Mouse (Mus musculus): ENCODE measurements around the gene Srf. TPM values are rescaled to one million over a fixed set of nuclear protein-coding genes. Genes with fewer than 3 reads are reported as not detected.

Gene Srf
- total RNA-seq, 4 experiments from 2014 or later = 57.3 to 61.0 (median 60.6) TPM

GRCm38 (mm10) chr17:46520385-46520979 is 35.5 kb downstream of the Srf start:
- DNase-seq (ENCODE audit: low spot score in 2 of 2) = no peak

DNA sequence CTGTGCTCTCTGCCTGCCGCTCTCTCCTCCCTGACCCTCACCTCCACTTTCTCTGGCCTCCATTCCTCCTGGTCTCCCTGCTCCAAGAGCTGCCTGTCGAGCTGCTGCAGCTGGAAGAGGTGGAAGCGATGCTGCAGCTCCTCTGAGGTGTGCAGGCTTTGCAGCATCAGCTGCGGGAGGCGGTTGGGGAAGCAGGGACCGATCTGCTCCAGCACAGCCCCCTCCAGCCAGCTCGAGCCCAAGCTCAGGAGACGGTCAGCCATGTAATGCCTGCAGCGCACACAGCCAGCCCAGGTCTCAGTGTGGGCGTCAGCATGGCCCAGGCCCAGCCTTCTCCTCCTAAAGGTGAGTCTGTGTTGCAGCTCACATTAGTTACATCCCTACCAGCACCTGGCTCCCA is 36.0 kb downstream of the Srf start:
- no peak for DNase-seq (ENCODE audit: low spot score in 2 of 2)

GRCm38 (mm10) chr17:46513329-46513728 is 42.6 kb downstream of the Srf start:
- no peak for DNase-seq (ENCODE audit: low spot score in 2 of 2)

DNA sequence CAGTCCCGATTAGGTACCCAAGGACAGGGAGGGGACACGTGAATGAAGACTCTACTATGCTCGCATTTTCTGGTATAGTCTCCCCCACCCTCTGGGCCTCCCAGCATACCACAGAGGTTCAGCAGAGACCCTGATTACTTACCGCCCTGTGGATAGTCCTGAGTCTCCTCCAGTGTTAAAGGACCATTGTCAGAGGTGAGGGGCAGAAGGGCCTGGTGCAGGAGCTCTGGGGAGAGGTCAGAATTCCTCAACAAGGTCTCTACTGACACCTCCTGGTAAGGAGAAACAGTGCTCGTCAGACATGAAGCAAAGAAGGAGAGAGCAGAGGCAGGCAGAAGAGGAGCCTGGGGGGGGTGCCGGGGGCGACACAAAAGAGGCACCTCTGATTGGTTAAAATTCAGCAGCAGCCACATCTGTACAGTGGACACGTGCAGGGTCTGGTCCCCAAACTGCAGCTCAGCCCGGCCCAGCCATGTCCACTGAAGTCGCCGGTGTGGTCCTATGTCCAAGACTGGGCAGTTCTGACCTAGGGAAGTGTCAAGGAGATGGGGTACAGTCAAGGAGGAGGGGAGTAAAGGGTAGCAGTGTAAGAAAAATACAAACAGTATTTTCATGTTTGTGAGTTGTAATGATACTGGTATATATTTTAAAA is 44.8 kb downstream of the Srf start:
- no peak for DNase-seq (ENCODE audit: low spot score in 2 of 2)

- DNase-seq (ENCODE audit: low spot score in 2 of 2) = no peak
Measured at GRCm38 (mm10) chr17:46505617-46506016, 50.4 kb downstream of the Srf start.

DNA sequence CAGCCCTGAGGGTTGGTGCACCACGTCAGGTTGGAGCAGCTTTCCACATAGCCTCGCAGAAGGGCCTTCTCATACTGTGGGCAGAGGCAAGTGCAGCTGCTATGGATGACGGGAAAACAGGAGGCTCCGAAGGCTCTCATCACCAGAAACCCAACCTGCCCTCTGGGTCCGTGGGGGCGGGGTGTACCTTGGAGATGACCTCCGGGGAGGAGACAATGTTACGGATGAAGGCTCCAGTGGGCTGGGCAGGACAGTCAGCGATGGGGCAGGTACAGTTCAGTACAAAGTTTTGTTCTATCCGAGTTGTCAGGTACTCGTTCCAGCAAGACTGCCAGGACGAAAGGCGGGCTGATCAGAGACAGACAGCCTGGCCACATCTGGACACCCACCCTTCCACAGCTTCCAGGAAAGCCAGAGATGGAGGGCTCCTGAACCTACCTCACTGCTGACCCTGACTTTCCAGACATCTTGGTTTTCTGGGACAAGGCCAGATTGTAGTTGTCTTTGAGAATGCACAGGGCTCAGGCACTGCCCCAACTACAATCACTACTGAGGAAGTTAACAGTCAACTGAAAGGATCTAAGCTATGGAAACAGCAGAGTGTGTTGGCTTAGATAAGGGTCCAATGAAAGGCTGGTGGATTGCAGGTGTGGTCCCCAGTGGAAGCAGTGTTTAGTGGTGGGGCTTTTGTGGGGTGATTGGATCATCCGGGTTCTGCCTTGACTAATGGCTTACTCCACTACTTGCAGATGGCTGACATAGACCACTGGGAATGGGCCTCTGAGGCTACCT is 51.9 kb downstream of the Srf start:
- DNase-seq (ENCODE audit: low spot score in 2 of 2) = no peak

- no peak for DNase-seq (ENCODE audit: low spot score in 2 of 2)
Measured at GRCm38 (mm10) chr17:46502775-46503174, 53.2 kb downstream of the Srf start.

Small RNA genes within 50 kb of the gene (microRNA-seq; reads per million reads assigned to microRNA genes)
- gene Mir6976 = 0.66 to 5.0 reads per million in 2 experiments

Other genes starting within 250 kb of the Srf start
- gene Abcc10, start 227.8 kb downstream of the Srf start, total RNA-seq (2022) = 10 to 100 TPM in 2 of 4 experiments, 1 to 10 TPM in 2; 8.8 to 12.0 (median 10.4) TPM
- 10 to 100 TPM; 56.7 to 67.4 (median 63.1) TPM for gene Zfp318, start 172.4 kb downstream of the Srf start, total RNA-seq (2022)
- 1 to 10 TPM; 2.0 to 3.0 (median 2.5) TPM for gene Crip3, start 127.2 kb downstream of the Srf start, total RNA-seq (2022)
- gene Slc22a7, start 117.7 kb downstream of the Srf start, total RNA-seq (2022) = under 1 TPM; 0.53 to 0.78 (median 0.66) TPM
- gene Ttbk1, start 68.5 kb downstream of the Srf start, total RNA-seq (2022) = 100 to 1,000 TPM; 110 to 125 (median 119) TPM
- gene Dnph1, start 59.5 kb downstream of the Srf start, total RNA-seq (2022) = 1 to 10 TPM; 3.0 to 5.4 (median 4.8) TPM
- 10 to 100 TPM; 62.1 to 68.2 (median 66.4) TPM for gene Cul9, start 9.8 kb downstream of the Srf start, total RNA-seq (2022)
- 10 to 100 TPM; 11.2 to 12.9 (median 11.8) TPM for gene Ptk7, start 73.3 kb upstream of the Srf start, total RNA-seq (2022)
- 10 to 100 TPM; 20.8 to 23.4 (median 22.5) TPM for gene Klc4, start 89.8 kb upstream of the Srf start, total RNA-seq (2022)
- 10 to 100 TPM; 54.2 to 66.0 (median 59.1) TPM for gene Mrpl2, start 90.1 kb upstream of the Srf start, total RNA-seq (2022)
- 10 to 100 TPM; 28.0 to 33.6 (median 32.5) TPM for gene Cul7, start 94.2 kb upstream of the Srf start, total RNA-seq (2022)
- gene Rrp36, start 118.2 kb upstream of the Srf start, total RNA-seq (2022) = 10 to 100 TPM; 16.6 to 19.3 (median 17.9) TPM
- 100 to 1,000 TPM; 108 to 117 (median 113) TPM for gene Mea1, start 122.6 kb upstream of the Srf start, total RNA-seq (2022)
- 100 to 1,000 TPM; 175 to 193 (median 189) TPM for gene Klhdc3, start 124.7 kb upstream of the Srf start, total RNA-seq (2022)
- gene Ppp2r5d, start 148.9 kb upstream of the Srf start, total RNA-seq (2022) = 10 to 100 TPM; 90.0 to 95.9 (median 92.0) TPM
- gene Pex6, start 155.3 kb upstream of the Srf start, total RNA-seq (2022) = 10 to 100 TPM; 43.0 to 46.5 (median 45.4) TPM
- under 1 TPM in 3 of 4 experiments, not detected in 1; 0.43 to 0.74 (median 0.63) TPM for gene Gnmt, start 173.0 kb upstream of the Srf start, total RNA-seq (2022)
- gene Cnpy3, start 196.0 kb upstream of the Srf start, total RNA-seq (2022) = 10 to 100 TPM; 66.8 to 75.9 (median 71.0) TPM
- gene Ptcra, start 207.5 kb upstream of the Srf start, total RNA-seq (2022) = under 1 TPM in 2 of 4 experiments, not detected in 2; 0.28 to 0.46 TPM
- 1 to 10 TPM; 6.4 to 6.9 (median 6.7) TPM for gene 2310039H08Rik, start 216.5 kb upstream of the Srf start, total RNA-seq (2022)
- gene Rpl7l1, start 226.5 kb upstream of the Srf start, total RNA-seq (2022) = 10 to 100 TPM; 39.0 to 54.3 (median 41.4) TPM

All from left cerebral cortex, adult 8-10 months (tissue).